Mouse (Mus musculus) bone marrow, adult 2 months (tissue): ENCODE measurements around the gene Stard3nl.

ENCODE experiments used
- CTCF ChIP-seq: fragments of 200-500 bp; IDR thresholded peaks from 2 replicates; pipeline ENCODE4 v1.5.1; 2011; ENCODE audit warnings: low read length, control low read depth; ENCODE audit not compliant: control insufficient read depth, insufficient read depth
- POLR2A ChIP-seq: fragments of 200-500 bp; IDR thresholded peaks from 2 replicates; pipeline ENCODE4 v1.6.1; 2011; ENCODE audit warnings: low read depth, mild to moderate bottlenecking, control low read depth, low read length, borderline replicate concordance; ENCODE audit not compliant: control insufficient read depth

- no peak for TF ChIP-seq CTCF
- no peak for TF ChIP-seq POLR2A
These were observed 6.2 kb downstream of the Stard3nl start for GRCm38 (mm10) chr13:19389434-19389833.
